Mouse (Mus musculus): ENCODE results near the gene Zfp975. TPM values are rescaled to one million over a fixed set of nuclear protein-coding genes. Genes with fewer than 3 reads are reported as not detected.
"Not testable (repeated sequence)": the region's sequence is repeated elsewhere in the genome, so short reads cannot be mapped to it uniquely, and the experiment has no call there.

The Zfp975 gene
- polyA plus RNA-seq, 1 experiment from 2014 or later: 12.3 TPM

GRCm38 (mm10) chr7:42643120-42643620 is 49.4 kb downstream of the Zfp975 start:
- not testable (repeated sequence) for ATAC-seq (ENCODE audit: insufficient number of reproducible peaks, low FRiP score, low TSS enrichment, low read depth); H3K9ac ChIP-seq (ENCODE audit: low read length); H3K36me3 ChIP-seq (ENCODE audit: control insufficient read depth, insufficient read depth, low read length); H3K4me1 ChIP-seq (ENCODE audit: control insufficient read depth, insufficient read depth, low read length); H3K27ac ChIP-seq (replicated peaks; ENCODE audit: low read depth, low read length); H3K27me3 ChIP-seq (ENCODE audit: control insufficient read depth, insufficient read depth, low read length); H3K9me3 ChIP-seq (ENCODE audit: control insufficient read depth, low read length)
- Histone ChIP-seq H3K4me3 (ENCODE audit: low read depth, low read length) (peak overlapping the region; percentile 30; the same call in 1 of the 2 replicates), H3K4me2 (ENCODE audit: low read depth, severe bottlenecking) (peak overlapping the region; percentile 33; the same call in 1 of the 2 replicates)
- peak; percentile 21 for DNase-seq (ENCODE audit: low spot score)
- WGBS: 23% methylated on average over 3 of the region's 3 CpGs

- not testable (repeated sequence) for H3K9me3 ChIP-seq (ENCODE audit: control insufficient read depth, low read length); H3K36me3 ChIP-seq (ENCODE audit: control insufficient read depth, insufficient read depth, low read length); H3K27me3 ChIP-seq (ENCODE audit: control insufficient read depth, insufficient read depth, low read length); H3K27ac ChIP-seq (replicated peaks; ENCODE audit: low read depth, low read length); H3K4me1 ChIP-seq (ENCODE audit: control insufficient read depth, insufficient read depth, low read length)
- DNase-seq (ENCODE audit: low spot score) (peak; percentile 80), ATAC-seq (ENCODE audit: insufficient number of reproducible peaks, low FRiP score, low TSS enrichment, low read depth) (peak; percentile 95)
- H3K4me3 ChIP-seq (ENCODE audit: low read depth, low read length): peak within 1 kb of the TSS; percentile 30
- peak within 1 kb of the TSS; percentile 34; the same call in 1 of the 2 replicates for H3K9ac ChIP-seq (ENCODE audit: low read length)
- H3K4me2 ChIP-seq (ENCODE audit: low read depth, severe bottlenecking): peak within 1 kb of the TSS; percentile 33
- 1% methylated on average over 25 of the region's 25 CpGs for WGBS
These were observed 50.1 kb downstream of the Zfp975 start, which contains the start of gene Zfp976 for GRCm38 (mm10) chr7:42642152-42643115. Gene Zfp976 (minus strand): TSS chr7:42642588.

GRCm38 (mm10) chr7:42631031-42631430 is 61.5 kb downstream of the Zfp975 start:
- not testable (repeated sequence) for DNase-seq (ENCODE audit: low spot score); H3K36me3 ChIP-seq (ENCODE audit: control insufficient read depth, insufficient read depth, low read length); H3K9me3 ChIP-seq (ENCODE audit: control insufficient read depth, low read length); ATAC-seq (ENCODE audit: insufficient number of reproducible peaks, low FRiP score, low TSS enrichment, low read depth); H3K9ac ChIP-seq (ENCODE audit: low read length); H3K4me1 ChIP-seq (ENCODE audit: control insufficient read depth, insufficient read depth, low read length); H3K27me3 ChIP-seq (ENCODE audit: control insufficient read depth, insufficient read depth, low read length); H3K4me2 ChIP-seq (ENCODE audit: low read depth, severe bottlenecking); H3K4me3 ChIP-seq (ENCODE audit: low read depth, low read length); H3K27ac ChIP-seq (replicated peaks; ENCODE audit: low read depth, low read length)

Other genes starting within 250 kb of the Zfp975 start
- gene 4933421I07Rik, start 244.6 kb downstream of the Zfp975 start, polyA plus RNA-seq (2014; fragmentation: Nextera tagmentation; extraction: Ambion mirVana): not detected in 2 replicates
- gene Zfp141, start 187.0 kb downstream of the Zfp975 start, polyA plus RNA-seq (2014; fragmentation: Nextera tagmentation; extraction: Ambion mirVana): 14.3 and 16.4 TPM in 2 replicates
- gene Gm21028, start 114.2 kb downstream of the Zfp975 start, polyA plus RNA-seq (2014; fragmentation: Nextera tagmentation; extraction: Ambion mirVana): 5.6 TPM in 1 of 2 replicates, not detected in the other
- 2.4 TPM in 2 replicates for gene Zfp977, start 100.2 kb downstream of the Zfp975 start, polyA plus RNA-seq (2014; fragmentation: Nextera tagmentation; extraction: Ambion mirVana)
- gene Zfp976, start 50.2 kb downstream of the Zfp975 start, polyA plus RNA-seq (2014; fragmentation: Nextera tagmentation; extraction: Ambion mirVana): 1.8 and 2.7 TPM in 2 replicates
- gene Gm17067, start 34.3 kb upstream of the Zfp975 start, polyA plus RNA-seq (2014; fragmentation: Nextera tagmentation; extraction: Ambion mirVana): not detected in 2 replicates
- gene Vmn2r62, start 100.8 kb upstream of the Zfp975 start, polyA plus RNA-seq (2014; fragmentation: Nextera tagmentation; extraction: Ambion mirVana): not detected in 2 replicates
- not detected in 2 replicates for gene Gm2381, start 174.5 kb upstream of the Zfp975 start, polyA plus RNA-seq (2014; fragmentation: Nextera tagmentation; extraction: Ambion mirVana)
- gene Vmn2r63, start 241.1 kb upstream of the Zfp975 start, polyA plus RNA-seq (2014; fragmentation: Nextera tagmentation; extraction: Ambion mirVana): not detected in 2 replicates